Mouse (Mus musculus) limb, embryonic 14.5 days (tissue): ENCODE results near the gene Agtrap. TPM values are rescaled to one million over a fixed set of nuclear protein-coding genes. Genes with fewer than 3 reads are reported as not detected.

Experiments used
- ATAC-seq: fragments of 200-750 bp; cut with Nextera tagmentation; 2 replicates; pipeline ENCODE4 v1.8.0; 2017; ENCODE audit warnings: low read depth, moderate number of reproducible peaks, moderate TSS enrichment; ENCODE audit not compliant: low FRiP score
- DNase-seq: peaks from one replicate; pipeline ENCODE4 v3.0.0-alpha.2; 2015; ENCODE audit warnings: low spot score
- H3K27ac ChIP-seq: fragments of 300-500 bp; sonication (generic); replicated peaks from 2 replicates; pipeline ENCODE4 v1.5.1; 2014; ENCODE audit warnings: low read depth, mild to moderate bottlenecking, low read length, moderate library complexity, mixed read lengths
- H3K27me3 ChIP-seq: fragments of 300-500 bp; sonication (generic); 2 replicates; pipeline ENCODE4 v1.6.1; 2014; ENCODE audit warnings: low read length, mixed read lengths; ENCODE audit not compliant: control insufficient read depth, insufficient read depth
- H3K36me3 ChIP-seq: fragments of 300-500 bp; sonication (generic); 2 replicates; pipeline ENCODE4 v1.6.1; 2014; ENCODE audit warnings: mild to moderate bottlenecking, low read length, moderate library complexity, mixed read lengths; ENCODE audit not compliant: control insufficient read depth, insufficient read depth
- H3K4me1 ChIP-seq: fragments of 300-500 bp; sonication (generic); 2 replicates; pipeline ENCODE4 v1.6.1; 2014; ENCODE audit warnings: antibody characterized with exemption, low read length, mixed read lengths; ENCODE audit not compliant: control insufficient read depth, insufficient read depth
- H3K4me2 ChIP-seq: fragments of 300-500 bp; sonication (generic); replicated peaks from 2 replicates; pipeline ENCODE4 v1.6.1; 2014; ENCODE audit warnings: low read depth, mild to moderate bottlenecking, low read length, moderate library complexity; ENCODE audit not compliant: severe bottlenecking
- H3K4me3 ChIP-seq: fragments of 300-500 bp; sonication (generic); replicated peaks from 2 replicates; pipeline ENCODE4 v1.5.1; 2014; ENCODE audit warnings: low read length
- H3K9ac ChIP-seq: fragments of 300-500 bp; sonication (generic); 2 replicates; pipeline ENCODE4 v1.6.1; 2014; ENCODE audit warnings: mild to moderate bottlenecking, low read depth, low read length, moderate library complexity; ENCODE audit not compliant: severe bottlenecking
- H3K9me3 ChIP-seq: fragments of 300-500 bp; sonication (generic); 2 replicates; pipeline ENCODE4 v1.6.1; 2016; ENCODE audit warnings: low read length; ENCODE audit not compliant: control insufficient read depth
- POLR2A ChIP-seq: fragments of 200-500 bp; IDR thresholded peaks from 2 replicates; pipeline ENCODE4 v1.8.0; 2012; ENCODE audit warnings: inconsistent platforms, mild to moderate bottlenecking, moderate library complexity, borderline replicate concordance; ENCODE audit not compliant: insufficient read depth, insufficient read length; ENCODE audit errors: extremely low read depth
- WGBS: fragments of 180-500 bp; shearing (Covaris S2); extraction: QIAGEN DNeasy Blood & Tissue Kit; methylation state at CpG from one replicate; pipeline ENCODE4 v1.1.7; 2014; 5-methylcytosine and 5-hydroxymethylcytosine counted together
- polyA plus RNA-seq, 2 experiments: library from polyadenylated mRNA; depleted of rRNA in 1 of 2; stranded (reverse) in 1 of 2; unstranded in 1 of 2; fragments of >200 nt; fragmentation: Nextera tagmentation in 1 of 2; extraction: Ambion mirVana in 1 of 2; gene quantifications; 2 replicates each; pipeline versions ENCODE4 v1.2.1 to v1.2.3; 2012 to 2014

Gene Agtrap
- polyA plus RNA-seq, 2 experiments = 11.0 to 17.6 TPM

- DNase-seq = no peak
- Histone ChIP-seq H3K9ac (no peak overlapping the region), H3K9me3 (no peaks in the 10 kb centered on the region), H3K4me2 (no peak overlapping the region), H3K4me1 (no peaks in the 10 kb centered on the region), H3K27ac (no peak overlapping the region), H3K36me3 (peaks cover 56% of the 10 kb centered on the region), H3K27me3 (no peaks in the 10 kb centered on the region), H3K4me3 (no peak overlapping the region)
- 67% methylated on average over 5 of the region's 5 CpGs for WGBS
- no peak for ATAC-seq
- TF ChIP-seq POLR2A = no peak
Measured at GRCm38 (mm10) chr4:148057661-148058209, 30.1 kb downstream of the Agtrap start.

- Histone ChIP-seq H3K4me1 (no peaks in the 10 kb centered on the region), H3K27ac (no peak overlapping the region), H3K36me3 (peaks cover 65% of the 10 kb centered on the region), H3K9ac (no peak overlapping the region), H3K4me2 (no peak overlapping the region), H3K9me3 (no peaks in the 10 kb centered on the region), H3K27me3 (no peaks in the 10 kb centered on the region), H3K4me3 (no peak overlapping the region)
- DNase-seq = no peak
- WGBS = 87% methylated on average over 4 of the region's 4 CpGs
- no peak for ATAC-seq
- no peak for TF ChIP-seq POLR2A
Measured at GRCm38 (mm10) chr4:148056801-148057200, 31.0 kb downstream of the Agtrap start.

DNA sequence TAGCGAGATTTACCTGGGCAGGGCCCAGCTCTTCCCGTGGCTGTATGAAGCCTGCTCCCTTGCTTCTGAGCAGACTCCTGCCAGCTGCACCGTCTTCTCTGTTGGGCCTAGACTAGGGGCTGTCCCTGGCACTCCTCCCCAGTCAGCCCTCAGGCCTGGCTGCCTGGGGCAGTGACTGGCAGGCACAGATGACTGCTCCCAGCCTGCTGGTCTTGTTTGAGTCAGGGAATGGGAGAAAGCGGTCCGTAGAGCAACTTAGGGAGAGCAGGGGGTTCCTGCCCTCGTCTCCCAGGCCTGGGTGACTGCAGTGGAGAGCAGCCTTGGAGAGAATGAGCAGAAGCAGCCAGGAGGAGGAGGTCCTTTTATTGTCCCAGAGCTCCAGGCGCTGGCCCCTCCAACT lies 31.6 kb downstream of the Agtrap start:
- DNase-seq (no peak), ATAC-seq (peak; percentile 35; the same call in 1 of the 2 replicates)
- Histone ChIP-seq H3K4me2 (no peak overlapping the region), H3K4me1 (no peaks in the 10 kb centered on the region), H3K27ac (no peak overlapping the region), H3K9ac (no peak overlapping the region), H3K9me3 (no peaks in the 10 kb centered on the region), H3K27me3 (no peaks in the 10 kb centered on the region), H3K4me3 (no peak overlapping the region), H3K36me3 (peaks cover 70% of the 10 kb centered on the region)
- WGBS = 83% methylated on average over 7 of the region's 7 CpGs
- TF ChIP-seq POLR2A = no peak

DNA sequence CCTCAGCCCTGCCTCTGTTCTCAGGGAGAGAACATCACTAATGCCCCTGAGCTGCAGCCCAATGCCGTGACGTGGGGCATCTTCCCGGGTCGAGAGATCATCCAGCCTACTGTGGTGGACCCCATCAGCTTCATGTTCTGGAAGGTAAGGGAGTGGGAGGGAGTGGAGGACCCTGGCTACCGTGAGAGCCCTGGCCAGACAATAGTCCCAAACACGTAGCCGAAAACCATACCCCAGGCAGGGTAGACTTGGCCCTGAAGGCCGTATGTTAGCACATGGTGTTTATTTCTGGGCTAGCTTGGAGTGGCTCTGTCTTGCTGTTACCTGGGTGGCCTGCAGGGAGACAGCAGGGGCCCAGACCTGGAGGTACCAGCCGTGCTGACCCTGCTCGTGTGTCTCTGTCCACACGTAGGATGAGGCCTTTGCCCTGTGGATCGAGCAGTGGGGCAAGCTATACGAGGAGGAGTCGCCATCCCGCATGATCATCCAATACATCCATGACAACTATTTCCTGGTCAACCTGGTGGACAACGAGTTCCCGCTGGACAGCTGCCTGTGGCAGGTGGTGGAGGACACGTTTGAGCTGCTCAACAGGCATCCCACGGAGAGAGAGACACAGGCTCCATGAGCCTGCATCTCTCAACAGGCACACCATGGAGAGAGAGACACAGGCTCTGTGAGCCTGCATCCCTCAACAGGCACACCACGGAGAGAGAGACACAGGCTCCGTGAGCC lies 32.7 kb downstream of the Agtrap start:
- no peak for DNase-seq

GRCm38 (mm10) chr4:148053417-148053920 lies 34.4 kb downstream of the Agtrap start:
- WGBS = 90% methylated on average over 12 of the region's 12 CpGs
- ATAC-seq = no peak
- Histone ChIP-seq H3K27ac (no peak overlapping the region), H3K9ac (no peak overlapping the region), H3K36me3 (peaks cover 96% of the 10 kb centered on the region), H3K9me3 (no peaks in the 10 kb centered on the region), H3K27me3 (no peaks in the 10 kb centered on the region), H3K4me2 (no peak overlapping the region), H3K4me1 (no peaks in the 10 kb centered on the region), H3K4me3 (no peak overlapping the region)
- DNase-seq = no peak
- no peak for TF ChIP-seq POLR2A

More for the DNA sequence above, 32.7 kb downstream of the Agtrap start:
- Histone ChIP-seq H3K9ac (no peak overlapping the region), H3K36me3 (peaks cover 81% of the 10 kb centered on the region), H3K27me3 (no peaks in the 10 kb centered on the region), H3K27ac (no peak overlapping the region), H3K9me3 (no peaks in the 10 kb centered on the region), H3K4me1 (no peaks in the 10 kb centered on the region), H3K4me2 (no peak overlapping the region), H3K4me3 (no peak overlapping the region)
- WGBS = 92% methylated on average over 21 of the region's 21 CpGs
- ATAC-seq = no peak
- TF ChIP-seq POLR2A = no peak
